Mouse (Mus musculus): ENCODE measurements around the gene Skida1.

Skida1 gene

GRCm38 (mm10) chr2:18055016-18055928, 6.4 kb upstream of the Skida1 start, which contains the start of gene Mllt10:
Gene Mllt10, plus strand, starts transcription at chr2:18055237.
- no peak for DNase-seq (ENCODE audit: low read depth)

GRCm38 (mm10) chr2:18053951-18054530, 5.2 kb upstream of the Skida1 start:
- no peak for DNase-seq (ENCODE audit: low read depth)

GRCm38 (mm10) chr2:18053243-18053950, 4.5 kb upstream of the Skida1 start:
- no peak for DNase-seq (ENCODE audit: low read depth)

- DNase-seq (ENCODE audit: low read depth): no peak
These were observed 3.7 kb upstream of the Skida1 start for GRCm38 (mm10) chr2:18052581-18052980.

GRCm38 (mm10) chr2:18051831-18052170, 3.0 kb upstream of the Skida1 start:
- DNase-seq (ENCODE audit: low read depth): no peak

- no peak for DNase-seq (ENCODE audit: low read depth)
These were observed 2.4 kb upstream of the Skida1 start for GRCm38 (mm10) chr2:18051026-18051830.

GRCm38 (mm10) chr2:18050541-18050985, 1.7 kb upstream of the Skida1 start:
- DNase-seq (ENCODE audit: low read depth): no peak

GRCm38 (mm10) chr2:18050018-18050417, 1.2 kb upstream of the Skida1 start:
- DNase-seq (ENCODE audit: low read depth): no peak

GRCm38 (mm10) chr2:18049279-18049821, 499 bp upstream of the Skida1 start:
- no peak for DNase-seq (ENCODE audit: low read depth)

GRCm38 (mm10) chr2:18047646-18048452, 1.0 kb downstream of the Skida1 start:
- no peak for DNase-seq (ENCODE audit: low read depth)

- no peak for DNase-seq (ENCODE audit: low read depth)
These were observed 1.8 kb downstream of the Skida1 start for GRCm38 (mm10) chr2:18046758-18047645.

- no peak for DNase-seq (ENCODE audit: low read depth)
These were observed 2.7 kb downstream of the Skida1 start for GRCm38 (mm10) chr2:18046186-18046585.

- DNase-seq (ENCODE audit: low read depth): no peak
These were observed 3.1 kb downstream of the Skida1 start for GRCm38 (mm10) chr2:18045781-18046181.

GRCm38 (mm10) chr2:18045143-18045780, 3.6 kb downstream of the Skida1 start:
- DNase-seq (ENCODE audit: low read depth): no peak

GRCm38 (mm10) chr2:18041199-18041885, 7.5 kb downstream of the Skida1 start:
- DNase-seq (ENCODE audit: low read depth): no peak

- DNase-seq (ENCODE audit: low read depth): no peak
These were observed 8.3 kb downstream of the Skida1 start for GRCm38 (mm10) chr2:18040347-18041160.

GRCm38 (mm10) chr2:18039566-18040290, 9.1 kb downstream of the Skida1 start:
- DNase-seq (ENCODE audit: low read depth): no peak

Data from fibroblast of lung, adult 2 months (primary cell).